Mouse (Mus musculus) bone marrow, adult 2 months (tissue): ENCODE data around the gene Naa80.

Source experiments
- CTCF ChIP-seq: fragments of 200-500 bp; IDR thresholded peaks from 2 replicates; pipeline ENCODE4 v1.5.1; 2011; ENCODE audit warnings: low read length, control low read depth; ENCODE audit not compliant: control insufficient read depth, insufficient read depth
- POLR2A ChIP-seq: fragments of 200-500 bp; IDR thresholded peaks from 2 replicates; pipeline ENCODE4 v1.6.1; 2011; ENCODE audit warnings: low read depth, mild to moderate bottlenecking, control low read depth, low read length, borderline replicate concordance; ENCODE audit not compliant: control insufficient read depth

DNA sequence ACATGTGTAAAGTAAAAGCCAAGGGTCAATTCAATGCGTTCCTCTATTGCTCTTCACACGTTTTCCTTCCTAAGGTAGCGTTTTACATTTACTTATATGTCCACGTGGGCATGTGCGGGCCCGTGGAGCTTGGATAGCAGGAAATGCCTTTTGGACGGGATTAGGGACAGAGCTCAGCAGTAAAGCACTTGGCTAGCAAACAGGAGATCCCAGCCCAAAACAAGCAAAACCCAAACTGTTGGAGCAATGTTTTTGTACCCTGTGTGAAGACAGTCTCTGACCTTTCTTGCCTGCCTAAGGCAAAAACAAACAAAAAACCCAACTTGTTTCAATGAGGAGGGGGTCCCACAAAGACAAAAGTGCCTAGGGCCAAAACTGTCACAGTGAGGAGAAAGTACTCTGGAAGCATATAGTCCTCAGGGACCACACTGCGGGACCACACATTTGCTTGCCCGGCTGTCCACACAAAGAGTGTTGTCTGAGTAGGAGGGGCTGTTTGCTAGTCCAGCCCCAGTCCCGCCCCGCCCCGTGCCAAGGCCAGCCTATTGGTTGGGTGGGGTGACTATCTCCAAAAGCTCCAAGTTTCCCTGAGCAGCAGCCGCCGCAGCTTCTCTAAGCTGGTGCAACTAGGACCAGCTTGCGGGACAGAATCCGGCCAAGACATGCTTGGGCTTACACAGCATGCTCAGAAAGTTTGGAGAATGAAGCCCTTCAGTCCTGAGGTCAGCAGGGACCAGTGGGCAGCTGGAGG is 2.2 kb upstream of the Naa80 start, which contains the start of gene Hyal1:
- TF ChIP-seq CTCF (no peak), POLR2A (0 out of 2 replicates have a peak, but pooled peaks have one; percentile 24)
